In genomic region chr5:108029968-108030367, GRCm38 (mm10) we compare ENCODE assay signal across 9 mouse cellular contexts. TPM values are rescaled to one million over a fixed set of nuclear protein-coding genes. Genes with fewer than 3 reads are reported as not detected.
A peak's percentile ranks its signal among the peaks of the same experiment; 100 is the strongest.
DNase-seq lines count a peak whose midpoint lies in the region; TF ChIP-seq lines count a peak whose summit lies in the region.
"Had no signal": no experiment of that assay in that cellular context is flagged by ENCODE, and none has a peak within 500 bp of the region (broad histone marks: within the 10 kb centered on the region; RNA-seq: fewer than 3 reads in every experiment).

No protein-coding gene starts in this region.

- H3K4me1 ChIP-seq in heart, adult 2 months (ENCODE audit: control insufficient read depth, insufficient read depth, low read length), result no peaks in the 10 kb centered on the region
- no peaks in the 10 kb centered on the region for H3K4me1 ChIP-seq in heart, embryonic 10.5 days

- TF ChIP-seq POLR2A in heart, adult 2 months (IDR thresholded peaks at IDR 0.05; ENCODE audit: insufficient read depth, low read depth, low read length), result no peak

- H3K9ac ChIP-seq in heart, adult 2 months (ENCODE audit: low read depth, low read length), result no peak overlapping the region

- no peaks in the 10 kb centered on the region for H3K79me2 ChIP-seq in heart, adult 2 months (replicated peaks; ENCODE audit: control insufficient read depth, insufficient read depth, low read length)

- no peak for TF ChIP-seq EP300 in heart, adult 2 months (IDR thresholded peaks at IDR 0.05; ENCODE audit: insufficient read depth, low read depth, low read length)

- no peaks in the 10 kb centered on the region for H3K27me3 ChIP-seq in heart, adult 2 months (ENCODE audit: control insufficient read depth, insufficient read depth, low read length)
- no peaks in the 10 kb centered on the region for H3K27me3 ChIP-seq in heart, embryonic 10.5 days (ENCODE audit: insufficient read depth, poor library complexity, severe bottlenecking)

- TF ChIP-seq CTCF in heart, adult 2 months (IDR thresholded peaks at IDR 0.05), result peak; percentile 65

- DNase-seq in heart, adult 2 months, result no peak
- no peak for DNase-seq in heart, embryonic 10.5 days (ENCODE audit: low spot score)
- peak; percentile 4 for DNase-seq in spleen, adult 12 weeks (ENCODE audit: low spot score)
- no peak for DNase-seq in spleen, postnatal 36 days (ENCODE audit: low spot score in 2 of 2)
- DNase-seq in c-Kit-positive CD71-positive TER-119-negative erythroid progenitor cells, embryonic 14.5 days (ENCODE audit: low read depth), result peak; percentile 41
- DNase-seq in spleen, postnatal 4 days (ENCODE audit: low spot score in 2 of 2), result peak; percentile 36 to 67
- DNase-seq in embryo, embryonic 9.5 days (ENCODE audit: extremely low spot score), result no peak
- DNase-seq in frontal cortex, postnatal 14 days (ENCODE audit: low spot score in 2 of 2), result no peak
- DNase-seq: adrenal gland, adult 2 months had no signal

- no peak overlapping the region for H3K4me3 ChIP-seq in heart, adult 2 months
- H3K4me3 ChIP-seq in heart, embryonic 10.5 days, result no peak overlapping the region

- 59% methylated on average over 2 of the region's 2 CpGs for WGBS in heart, adult 2 months
- 71% methylated on average over 2 of the region's 2 CpGs for WGBS in heart, embryonic 10.5 days

- H3K9me3 ChIP-seq in heart, embryonic 10.5 days, result no peaks in the 10 kb centered on the region

- intact Hi-C loops in heart, adult 2 months (cut with DNase I), result loop anchor here (2.0 to 5.0 kb wide), 2 partner anchors 52 to 109 kb away; no protein-coding TSS in a partner anchor

- H3K36me3 ChIP-seq in heart, adult 2 months (ENCODE audit: control insufficient read depth, insufficient read depth, low read length), result no peaks in the 10 kb centered on the region
- H3K36me3 ChIP-seq in heart, embryonic 10.5 days, result no peaks in the 10 kb centered on the region

- H3K27ac ChIP-seq in heart, adult 2 months, result no peak overlapping the region
- H3K27ac ChIP-seq in heart, embryonic 10.5 days, result no peak overlapping the region

RNA-seq across cellular contexts. Expression of gene Mtf2, which starts 35.5 kb away (rescaled TPM):
- total RNA-seq in heart, adult 2 months (2021), result 10 to 100 TPM; 10.7 to 12.2 TPM
- polyA plus RNA-seq in heart, adult 2 months (2012; rRNA removed), result 5.8 and 11.9 TPM in 2 replicates
- polyA plus RNA-seq in heart, embryonic 10.5 days (2016; fragmentation: Nextera tagmentation; extraction: Ambion mirVana), result 99.8 and 115 TPM in 2 replicates

RNA-seq across cellular contexts. Expression of gene Fam69a, which starts 43.1 kb away (rescaled TPM):
- total RNA-seq in heart, adult 2 months (2021), result 10 to 100 TPM; 12.9 to 13.1 TPM
- polyA plus RNA-seq in heart, adult 2 months (2012; rRNA removed), result 1.5 and 2.8 TPM in 2 replicates
- polyA plus RNA-seq in heart, embryonic 10.5 days (2016; fragmentation: Nextera tagmentation; extraction: Ambion mirVana), result 18.6 and 20.0 TPM in 2 replicates

Comparison
In these comparisons a context has a peak if more than half of its experiments do, and no peak if none do; other contexts are left out.
1. DNase-seq: peak in spleen, adult 12 weeks (single experiment), c-Kit-positive CD71-positive TER-119-negative erythroid progenitor cells, embryonic 14.5 days (single experiment) and spleen, postnatal 4 days (2 of 2); none in heart, adult 2 months (0 of 2), heart, embryonic 10.5 days (single experiment), spleen, postnatal 36 days (0 of 2), embryo, embryonic 9.5 days (single experiment) and frontal cortex, postnatal 14 days (0 of 2).